Mouse (Mus musculus) gastrocnemius, postnatal 25 days (tissue): ENCODE data around the gene Ccr8. TPM values are rescaled to one million over a fixed set of nuclear protein-coding genes. Genes with fewer than 3 reads are reported as not detected.
"Not testable (repeated sequence)": the region's sequence is repeated elsewhere in the genome, so short reads cannot be mapped to it uniquely, and the experiment has no call there.

ENCODE experiments used
- DNase-seq: peaks from one replicate; pipeline ENCODE4 v3.0.0; 2022
- total RNA-seq, 2 experiments: library from RNA; stranded (reverse); gene quantifications; 1 replicate in 1 of 2; 2 replicates in 1 of 2; pipeline ENCODE4 v1.2.3; 2021

Ccr8 gene
- total RNA-seq, 2 experiments from 2014 or later, result not detected

DNA sequence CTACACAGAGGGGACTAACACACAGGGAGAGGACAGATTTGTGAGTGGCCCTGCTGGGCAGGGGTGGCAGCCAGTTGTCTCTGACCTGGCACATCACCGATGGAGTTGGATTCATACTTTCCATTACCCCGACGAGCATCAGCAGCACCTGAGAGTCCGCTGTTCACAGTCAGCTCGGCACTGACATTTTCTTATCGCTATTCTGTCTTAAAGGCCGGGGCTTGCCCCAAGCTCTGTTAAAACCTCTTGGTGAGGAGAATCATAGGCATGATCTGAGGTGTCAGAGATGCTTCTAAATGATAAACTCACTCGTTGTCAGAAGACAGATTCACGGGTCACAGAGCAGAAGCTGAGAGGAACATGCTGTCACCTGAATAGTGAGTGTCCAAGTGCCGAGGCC is 828 bp upstream of the Ccr8 start:
- DNase-seq, result no peak

- no peak for DNase-seq
These were observed 1.8 kb downstream of the Ccr8 start for GRCm38 (mm10) chr9:120093701-120094100.

- DNase-seq, result no peak
These were observed 4.0 kb downstream of the Ccr8 start for GRCm38 (mm10) chr9:120095886-120096285.

GRCm38 (mm10) chr9:120098682-120099081 is 6.8 kb downstream of the Ccr8 start:
- DNase-seq, result no peak

- no peak for DNase-seq
These were observed 7.4 kb downstream of the Ccr8 start for GRCm38 (mm10) chr9:120099304-120099703.

- DNase-seq, result no peak
These were observed 9.3 kb downstream of the Ccr8 start for GRCm38 (mm10) chr9:120101165-120101564.

- not testable (repeated sequence) for DNase-seq
These were observed 17.0 kb downstream of the Ccr8 start for GRCm38 (mm10) chr9:120108953-120109352.

DNA sequence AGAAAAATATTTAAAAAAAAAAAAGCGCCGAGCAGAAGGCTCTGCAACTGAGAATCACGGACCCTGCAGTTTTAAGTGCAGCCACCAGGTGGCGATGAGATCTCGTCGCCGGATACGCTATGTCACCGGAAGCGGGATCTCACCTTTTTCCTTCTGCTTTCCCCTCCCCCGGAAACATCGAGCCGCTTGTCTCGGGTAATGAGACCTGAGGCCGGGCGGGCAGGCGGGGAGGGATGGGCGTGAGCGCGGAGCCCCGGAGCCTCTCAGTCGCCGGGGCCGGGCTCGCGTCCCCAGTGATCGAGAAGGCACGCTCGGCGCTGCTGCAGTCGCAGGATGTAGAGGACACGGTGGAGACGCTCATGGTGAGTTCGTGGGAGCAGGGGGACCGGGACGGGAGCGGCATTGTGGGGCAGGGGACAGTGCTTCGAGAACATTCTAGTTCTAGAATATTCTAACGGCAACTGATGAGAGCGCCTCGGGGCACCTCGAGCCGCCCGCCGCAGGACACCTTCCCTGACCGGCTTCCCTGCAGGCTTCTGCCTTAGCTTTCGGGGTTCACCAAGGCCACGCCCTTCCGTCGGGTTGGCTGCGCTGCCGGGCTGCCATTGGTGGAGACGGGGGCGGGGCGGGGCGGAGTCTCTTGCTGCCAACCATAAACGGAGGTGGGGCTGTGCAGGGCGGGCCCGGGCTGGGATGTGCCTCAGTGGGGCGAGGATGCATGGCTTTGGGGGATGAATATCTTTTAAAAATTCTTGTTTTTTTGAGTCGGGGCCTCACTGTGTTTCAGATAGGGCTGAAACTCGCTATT is 18.5 kb downstream of the Ccr8 start, which contains the start of gene Slc25a38:
Slc25a38 (plus strand) TSS at position 164 of the 808 bp plus-strand sequence.
- peak; percentile 95 for DNase-seq

GRCm38 (mm10) chr9:120111156-120111945 is 19.4 kb downstream of the Ccr8 start:
- DNase-seq, result no peak

- DNase-seq, result no peak
These were observed 20.6 kb downstream of the Ccr8 start for GRCm38 (mm10) chr9:120112472-120112871.

DNA sequence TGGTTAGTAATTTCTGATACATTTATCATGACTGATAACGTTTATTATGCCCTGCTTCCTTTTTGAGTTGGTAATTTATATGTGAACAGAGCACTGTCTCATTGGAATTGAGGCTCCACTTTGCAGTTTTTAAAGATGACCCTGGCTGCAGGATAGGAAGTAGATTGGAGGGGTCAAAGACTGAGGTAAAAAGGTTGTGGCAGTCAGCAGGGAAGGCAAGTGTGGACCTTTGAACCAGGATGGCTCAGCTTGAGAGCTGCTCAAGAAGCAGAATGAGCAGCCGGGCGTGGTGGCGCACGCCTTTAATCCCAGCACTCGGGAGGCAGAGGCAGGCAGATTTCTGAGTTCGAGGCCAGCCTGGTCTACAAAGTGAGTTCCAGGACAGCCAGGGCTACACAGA is 21.5 kb downstream of the Ccr8 start:
- no peak for DNase-seq

DNA sequence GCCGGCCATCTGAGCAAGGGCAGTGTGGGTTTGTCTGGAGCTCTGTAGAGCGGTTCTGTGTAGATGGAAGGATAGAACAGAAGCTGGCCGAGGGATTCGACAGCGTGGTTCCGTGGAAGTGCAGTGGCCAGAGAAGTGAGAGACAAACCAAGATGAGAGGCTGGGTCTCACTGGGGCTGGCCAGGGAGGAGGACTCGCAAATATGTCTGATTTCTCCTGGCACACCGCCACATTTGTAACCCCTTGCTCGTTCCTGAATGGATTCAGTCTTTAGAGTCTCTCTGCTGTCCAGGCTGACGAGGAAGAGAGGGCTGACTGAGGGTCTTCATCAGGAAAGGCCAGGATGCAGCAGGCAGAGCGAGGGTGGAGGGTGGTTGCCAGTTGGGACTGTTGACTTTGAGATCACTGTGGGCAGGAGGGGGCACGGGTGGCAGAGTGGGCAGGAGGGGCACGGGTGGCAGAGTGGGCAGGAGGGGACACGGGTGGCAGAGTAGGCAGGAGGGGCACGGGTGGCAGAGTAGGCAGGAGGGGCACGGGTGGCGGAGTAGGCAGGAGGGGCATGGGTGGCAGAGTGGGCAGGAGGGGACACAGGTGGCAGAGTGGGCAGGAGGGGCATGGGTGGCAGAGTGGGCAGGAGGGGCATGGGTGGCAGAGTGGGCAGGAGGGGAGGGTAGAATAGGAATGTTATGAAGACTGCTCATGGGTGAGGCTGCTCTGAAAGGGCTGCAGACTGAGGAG is 22.3 kb downstream of the Ccr8 start:
- no peak for DNase-seq

- no peak for DNase-seq
These were observed 22.9 kb downstream of the Ccr8 start for GRCm38 (mm10) chr9:120114789-120115151.

DNA sequence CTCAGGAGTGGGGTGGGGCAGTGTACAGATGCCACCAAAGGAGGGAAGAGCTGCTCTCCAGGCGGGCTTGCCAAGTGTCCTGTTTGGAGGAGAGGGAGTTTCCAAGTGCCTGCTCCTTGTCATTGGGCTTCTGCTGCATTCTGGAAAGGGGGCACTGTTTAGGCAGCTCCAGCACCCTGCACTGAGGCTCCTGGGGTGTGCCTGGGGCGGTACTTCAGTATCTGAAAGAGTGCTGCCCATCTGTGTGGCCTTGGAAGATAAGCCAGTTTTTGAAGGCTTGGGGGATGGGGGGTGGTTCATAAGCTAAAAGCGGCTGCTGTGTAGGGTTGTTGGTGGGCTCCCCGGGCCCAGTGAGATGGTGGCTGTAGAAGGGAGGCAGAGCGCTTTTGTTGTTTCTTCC is 23.7 kb downstream of the Ccr8 start:
- no peak for DNase-seq

- DNase-seq, result no peak
These were observed 24.3 kb downstream of the Ccr8 start for GRCm38 (mm10) chr9:120116184-120116624.

DNA sequence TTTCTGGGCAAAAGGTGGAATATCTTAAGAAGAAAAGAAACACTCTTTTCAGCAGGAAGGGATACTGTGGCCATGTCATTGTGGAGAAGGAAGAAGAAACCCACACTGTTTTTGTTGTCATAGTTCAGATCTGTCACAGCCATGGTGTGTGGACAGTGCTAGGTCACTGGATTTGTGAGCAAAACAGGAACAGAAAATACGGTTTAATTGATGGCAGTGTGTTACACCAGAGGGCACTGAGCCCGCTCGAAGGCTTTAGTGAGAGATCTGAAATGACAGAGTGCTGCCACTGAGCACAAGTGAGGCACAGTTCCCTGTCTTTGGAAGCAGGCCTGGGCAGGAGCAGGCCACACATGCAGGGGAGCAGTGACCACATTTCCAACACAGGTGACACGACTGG is 26.3 kb downstream of the Ccr8 start:
- DNase-seq, result no peak

DNA sequence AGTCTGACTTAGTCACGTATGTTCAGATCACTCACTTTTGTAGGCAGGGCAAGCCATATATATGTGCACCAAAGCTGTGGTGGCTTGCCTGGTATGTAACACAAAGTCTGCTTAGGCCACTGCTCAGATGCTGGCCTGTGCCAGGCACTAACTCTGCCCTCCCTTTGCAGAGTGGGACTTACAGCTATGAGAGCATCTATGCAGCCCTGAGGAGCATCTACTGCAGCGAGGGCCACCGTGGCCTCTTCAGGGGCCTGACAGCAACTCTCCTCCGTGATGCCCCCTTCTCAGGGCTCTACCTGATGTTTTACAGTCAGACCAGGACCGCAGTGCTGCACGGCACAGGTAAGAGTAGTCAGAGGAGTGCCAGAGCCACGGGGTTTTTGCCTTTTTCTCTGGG is 28.6 kb downstream of the Ccr8 start:
- DNase-seq, result no peak

- DNase-seq, result no peak
These were observed 35.0 kb downstream of the Ccr8 start for GRCm38 (mm10) chr9:120126868-120127267.

- DNase-seq, result peak; percentile 98
These were observed 35.8 kb downstream of the Ccr8 start, which contains the start of gene Rpsa for GRCm38 (mm10) chr9:120127538-120128251. Rpsa (plus strand) TSS chr9:120127689.

DNA sequence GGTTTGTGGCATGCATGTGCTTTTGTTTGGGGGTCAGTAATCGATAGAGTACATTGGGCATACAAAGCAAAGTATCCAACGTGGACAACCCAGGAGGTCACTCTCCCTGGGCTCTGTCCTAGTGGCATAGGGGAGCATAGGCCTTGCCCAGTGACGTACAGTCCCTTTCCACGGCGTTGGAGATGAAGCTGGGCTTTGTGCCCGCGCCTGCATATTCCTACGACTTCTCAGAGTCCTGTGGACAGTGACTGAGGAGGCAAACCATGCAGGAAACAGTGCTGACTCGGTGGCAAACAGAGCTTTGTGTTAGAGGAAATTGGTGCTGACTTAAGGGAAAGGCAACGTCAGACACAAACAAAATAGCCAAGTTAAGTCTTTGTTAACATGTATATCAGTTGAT is 37.4 kb downstream of the Ccr8 start:
- DNase-seq, result no peak

GRCm38 (mm10) chr9:120131784-120132288 is 39.9 kb downstream of the Ccr8 start:
- DNase-seq, result no peak
